Mouse (Mus musculus) heart, embryonic 15.5 days (tissue): ENCODE data around the gene Chpf. TPM values are rescaled to one million over a fixed set of nuclear protein-coding genes. Genes with fewer than 3 reads are reported as not detected.

Source experiments
- ATAC-seq: fragments of 200-750 bp; cut with Nextera tagmentation; replicated peaks from 2 replicates; pipeline ENCODE4 v1.8.0; 2017; ENCODE audit warnings: low read depth, moderate TSS enrichment; ENCODE audit not compliant: insufficient number of reproducible peaks, insufficient read depth, low FRiP score
- H3K27ac ChIP-seq: fragments of 300-500 bp; sonication (generic); 2 replicates; pipeline ENCODE4 v1.5.1; 2015; ENCODE audit warnings: mild to moderate bottlenecking, inconsistent platforms
- H3K27me3 ChIP-seq: fragments of 300-500 bp; sonication (generic); 2 replicates; pipeline ENCODE4 v1.6.1; 2015; ENCODE audit warnings: inconsistent platforms
- H3K36me3 ChIP-seq: fragments of 300-500 bp; sonication (generic); 2 replicates; pipeline ENCODE4 v1.6.1; 2015; ENCODE audit warnings: mild to moderate bottlenecking, inconsistent platforms
- H3K4me1 ChIP-seq: fragments of 300-500 bp; sonication (generic); replicated peaks from 2 replicates; pipeline ENCODE4 v1.6.1; 2015; ENCODE audit warnings: inconsistent platforms
- H3K4me2 ChIP-seq: fragments of 300-500 bp; sonication (generic); 2 replicates; pipeline ENCODE4 v1.6.1; 2015; ENCODE audit warnings: inconsistent platforms, mild to moderate bottlenecking, moderate library complexity
- H3K4me3 ChIP-seq: fragments of 300-500 bp; sonication (generic); 2 replicates; pipeline ENCODE4 v1.5.1; 2015; ENCODE audit warnings: mild to moderate bottlenecking, inconsistent platforms
- H3K9ac ChIP-seq: fragments of 300-500 bp; sonication (generic); 2 replicates; pipeline ENCODE4 v1.6.1; 2015; ENCODE audit warnings: mild to moderate bottlenecking, inconsistent platforms
- H3K9me3 ChIP-seq: fragments of 300-500 bp; sonication (generic); replicated peaks from 2 replicates; pipeline ENCODE4 v1.6.1; 2016; ENCODE audit warnings: inconsistent platforms
- WGBS: fragments of 180-500 bp; shearing (Covaris S2); methylation state at CpG from one replicate; pipeline ENCODE4 v1.1.7; 2015; ENCODE audit warnings: mixed read lengths; 5-methylcytosine and 5-hydroxymethylcytosine counted together
- polyA plus RNA-seq: library from polyadenylated mRNA; unstranded; fragments of >200 nt; fragmentation: Nextera tagmentation; extraction: Ambion mirVana; gene quantifications from 2 replicates; pipeline ENCODE4 v1.2.1, GENCODE M21; 2015

Chpf gene
- polyA plus RNA-seq, 1 experiment from 2014 or later: 23.9 TPM

GRCm38 (mm10) chr1:75494878-75495548 is 15.9 kb upstream of the Chpf start:
- no peaks in the 10 kb centered on the region for H3K4me1 ChIP-seq
- H3K4me2 ChIP-seq: no peak overlapping the region
- H3K9ac ChIP-seq: no peak overlapping the region
- no peak overlapping the region for H3K27ac ChIP-seq
- H3K4me3 ChIP-seq: no peak overlapping the region
- H3K9me3 ChIP-seq: no peaks in the 10 kb centered on the region
- no peak; the same call in 1 of the 2 replicates for ATAC-seq
- peaks cover 3% of the 10 kb centered on the region; the same call in 1 of the 2 replicates for H3K27me3 ChIP-seq
- peaks cover 95% of the 10 kb centered on the region for H3K36me3 ChIP-seq
- WGBS: 65% methylated on average over 12 of the region's 12 CpGs

GRCm38 (mm10) chr1:75492579-75493170 is 13.6 kb upstream of the Chpf start:
- WGBS: 61% methylated on average over 24 of the region's 24 CpGs
- ATAC-seq: no peak

GRCm38 (mm10) chr1:75490785-75491551 is 11.9 kb upstream of the Chpf start:
- Histone ChIP-seq H3K4me3 (no peak overlapping the region), H3K4me1 (peaks cover 21% of the 10 kb centered on the region), H3K36me3 (peaks cover 82% of the 10 kb centered on the region), H3K9me3 (no peaks in the 10 kb centered on the region), H3K9ac (no peak overlapping the region), H3K4me2 (no peak overlapping the region), H3K27me3 (peaks cover 35% of the 10 kb centered on the region), H3K27ac (no peak overlapping the region)
- WGBS: 81% methylated on average over 34 of the region's 34 CpGs
- ATAC-seq: no peak

More at GRCm38 (mm10) chr1:75492579-75493170, 13.6 kb upstream of the Chpf start:
- Histone ChIP-seq H3K9me3 (no peaks in the 10 kb centered on the region), H3K36me3 (peaks cover 87% of the 10 kb centered on the region), H3K27ac (no peak overlapping the region), H3K4me2 (no peak overlapping the region), H3K4me3 (no peak overlapping the region), H3K27me3 (peaks cover 18% of the 10 kb centered on the region), H3K4me1 (peaks cover 11% of the 10 kb centered on the region), H3K9ac (no peak overlapping the region)

DNA sequence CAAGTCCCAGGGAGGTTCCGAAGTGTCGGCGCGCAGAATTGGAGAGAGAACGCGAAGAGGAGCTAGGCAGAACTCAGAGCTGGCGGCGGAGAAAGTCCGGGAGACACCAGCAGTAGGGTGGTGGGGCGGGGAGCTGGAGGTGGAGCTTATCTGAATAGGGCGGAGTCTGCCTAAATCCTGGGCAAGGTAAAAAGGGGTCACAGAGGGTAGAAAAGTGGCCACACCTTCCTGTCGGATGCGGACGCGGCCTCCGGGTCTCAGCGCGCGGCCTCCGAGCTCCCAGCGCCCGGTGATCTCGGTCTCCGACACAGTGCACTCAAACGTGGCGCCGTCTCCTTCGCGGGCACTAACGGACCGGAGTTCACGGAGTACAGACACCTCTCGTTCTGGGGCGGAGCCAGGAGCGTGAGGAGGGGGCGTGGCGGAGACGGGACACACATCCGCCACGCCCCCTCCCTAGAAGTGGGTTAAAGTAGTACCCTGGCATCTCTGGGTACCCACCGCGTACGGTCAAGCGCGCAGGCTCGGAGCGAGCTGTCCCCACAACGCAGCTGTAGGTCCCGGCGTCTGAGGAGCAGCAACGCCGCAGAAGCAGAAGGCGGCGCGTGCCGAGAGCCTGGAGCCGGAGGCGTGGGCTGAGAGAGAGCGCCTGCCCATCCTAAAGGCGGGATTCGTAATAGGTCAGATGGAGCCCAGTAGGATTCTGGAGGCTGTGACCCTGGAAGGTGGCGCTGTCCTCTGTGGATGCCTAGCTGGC is 8.5 kb upstream of the Chpf start:
- Histone ChIP-seq H3K4me1 (peaks cover 24% of the 10 kb centered on the region), H3K9me3 (no peaks in the 10 kb centered on the region), H3K27me3 (peaks cover 68% of the 10 kb centered on the region), H3K9ac (0 out of 2 replicates have a peak overlapping the region, but pooled peaks have one; percentile 24), H3K4me3 (peak overlapping the region; percentile 46), H3K36me3 (peaks cover 65% of the 10 kb centered on the region), H3K4me2 (peak overlapping the region; percentile 75), H3K27ac (no peak overlapping the region)
- WGBS: 3% methylated on average over 62 of the region's 62 CpGs
- peak; percentile 43 for ATAC-seq

GRCm38 (mm10) chr1:75487040-75487404 is 7.9 kb upstream of the Chpf start:
- Histone ChIP-seq H3K4me3 (peak overlapping the region; percentile 46), H3K9me3 (no peaks in the 10 kb centered on the region), H3K4me2 (peak overlapping the region; percentile 75), H3K9ac (no peak overlapping the region), H3K27me3 (peaks cover 72% of the 10 kb centered on the region), H3K36me3 (peaks cover 59% of the 10 kb centered on the region), H3K27ac (no peak overlapping the region), H3K4me1 (peaks cover 24% of the 10 kb centered on the region)
- no peak for ATAC-seq
- 21% methylated on average over 13 of the region's 13 CpGs for WGBS

GRCm38 (mm10) chr1:75486561-75486960 is 7.5 kb upstream of the Chpf start:
- Histone ChIP-seq H3K9ac (no peak overlapping the region), H3K36me3 (peaks cover 54% of the 10 kb centered on the region), H3K4me3 (no peak overlapping the region), H3K4me2 (peak overlapping the region; percentile 75; the same call in 1 of the 2 replicates), H3K9me3 (no peaks in the 10 kb centered on the region), H3K27me3 (peaks cover 74% of the 10 kb centered on the region), H3K4me1 (peaks cover 24% of the 10 kb centered on the region), H3K27ac (no peak overlapping the region)
- no peak for ATAC-seq
- 35% methylated on average over 24 of the region's 24 CpGs for WGBS

DNA sequence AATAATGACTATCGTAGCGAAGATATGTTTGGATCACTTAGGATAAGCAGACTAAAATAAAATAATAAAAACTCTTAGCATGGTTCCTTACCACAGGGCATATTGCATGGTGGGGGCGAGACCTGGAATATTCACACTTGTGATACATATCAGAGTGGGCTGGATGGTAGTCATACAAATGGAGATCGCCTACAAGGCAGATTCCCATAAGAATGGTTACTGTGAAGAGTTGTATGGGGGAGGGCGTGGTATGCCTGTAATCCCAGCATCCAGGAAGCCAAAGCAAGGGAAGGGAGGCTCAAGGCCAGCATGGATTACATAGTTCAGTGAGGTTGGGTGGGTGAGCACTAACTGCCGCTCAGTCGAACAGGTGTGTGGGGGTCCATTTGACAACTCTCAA is 1.6 kb upstream of the Chpf start:
- H3K27ac ChIP-seq: no peak overlapping the region
- 82% methylated on average over 7 of the region's 7 CpGs for WGBS
- H3K36me3 ChIP-seq: peaks cover 14% of the 10 kb centered on the region
- no peak overlapping the region for H3K4me3 ChIP-seq
- no peak overlapping the region for H3K4me2 ChIP-seq
- no peak overlapping the region for H3K9ac ChIP-seq
- H3K4me1 ChIP-seq: peaks cover 30% of the 10 kb centered on the region
- ATAC-seq: no peak
- peaks cover 76% of the 10 kb centered on the region for H3K27me3 ChIP-seq
- H3K9me3 ChIP-seq: no peaks in the 10 kb centered on the region

- Histone ChIP-seq H3K4me1 (peaks cover 30% of the 10 kb centered on the region), H3K27ac (no peak overlapping the region), H3K4me3 (peak overlapping the region; percentile 85), H3K36me3 (peaks cover 14% of the 10 kb centered on the region), H3K9me3 (no peaks in the 10 kb centered on the region), H3K4me2 (peak overlapping the region; percentile 91), H3K9ac (no peak overlapping the region), H3K27me3 (peaks cover 76% of the 10 kb centered on the region)
- no peak for ATAC-seq
- 24% methylated on average over 13 of the region's 13 CpGs for WGBS
Measured at GRCm38 (mm10) chr1:75480036-75480435, 929 bp upstream of the Chpf start.

DNA sequence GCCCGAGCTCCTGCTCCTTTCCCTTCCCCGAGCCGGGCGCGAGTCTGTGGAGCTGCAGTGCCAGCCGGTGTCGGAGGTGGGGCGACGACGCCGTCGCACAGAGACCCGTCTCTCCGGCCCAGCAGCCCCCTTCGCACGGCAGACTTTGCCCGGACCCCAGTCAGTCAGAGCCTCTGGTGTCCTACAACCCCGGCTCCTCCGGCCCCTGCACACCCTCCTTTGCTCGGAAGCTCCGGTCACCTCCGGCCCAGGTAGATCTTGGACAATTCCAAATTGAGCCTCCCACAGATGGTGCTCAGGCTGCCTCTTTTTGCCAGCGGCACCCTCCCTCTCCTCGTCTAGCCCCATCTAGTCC is 505 bp upstream of the Chpf start:
- H3K4me3 ChIP-seq: peak overlapping the region; percentile 85
- H3K9ac ChIP-seq: no peak overlapping the region
- peaks cover 30% of the 10 kb centered on the region for H3K4me1 ChIP-seq
- ATAC-seq: no peak
- peaks cover 17% of the 10 kb centered on the region for H3K36me3 ChIP-seq
- H3K27me3 ChIP-seq: peaks cover 76% of the 10 kb centered on the region
- H3K9me3 ChIP-seq: no peaks in the 10 kb centered on the region
- H3K27ac ChIP-seq: peak overlapping the region; percentile 92; the same call in 1 of the 2 replicates
- WGBS: 2% methylated on average over 21 of the region's 24 CpGs
- H3K4me2 ChIP-seq: peak overlapping the region; percentile 91

DNA sequence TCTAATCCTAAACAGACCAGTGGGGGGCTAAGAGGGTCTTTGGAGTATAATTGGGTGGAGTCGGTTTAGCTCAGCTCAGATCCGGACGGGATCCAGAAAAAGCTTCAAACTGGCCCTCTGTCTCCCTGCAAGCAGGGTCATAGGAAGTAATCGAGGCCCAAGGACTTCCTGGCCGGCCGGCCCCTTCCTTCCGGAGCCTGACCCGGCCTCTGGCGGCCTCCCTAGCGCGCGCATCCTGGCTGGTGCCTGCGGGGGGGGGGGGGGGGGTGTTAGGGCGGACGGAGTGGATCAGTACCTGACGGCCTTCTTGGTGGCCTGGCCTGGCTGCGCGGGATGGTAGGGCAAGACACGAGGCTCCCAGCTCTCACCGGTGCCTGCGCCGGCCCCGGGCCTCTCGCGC is 610 bp downstream of the Chpf start:
- no peaks in the 10 kb centered on the region for H3K9me3 ChIP-seq
- under 1% methylated on average over 19 of the region's 25 CpGs for WGBS
- H3K4me2 ChIP-seq: peak overlapping the region; percentile 91
- peaks cover 22% of the 10 kb centered on the region for H3K36me3 ChIP-seq
- H3K27me3 ChIP-seq: peaks cover 70% of the 10 kb centered on the region
- H3K4me1 ChIP-seq: peaks cover 30% of the 10 kb centered on the region
- peak overlapping the region; percentile 92 for H3K27ac ChIP-seq
- ATAC-seq: no peak; the same call in 1 of the 2 replicates
- peak overlapping the region; percentile 74 for H3K9ac ChIP-seq
- H3K4me3 ChIP-seq: peak overlapping the region; percentile 85

- peak overlapping the region; percentile 85 for H3K4me3 ChIP-seq
- peaks cover 22% of the 10 kb centered on the region for H3K36me3 ChIP-seq
- no peak for ATAC-seq
- H3K27me3 ChIP-seq: peaks cover 70% of the 10 kb centered on the region
- WGBS: 48% methylated on average over 3 of the region's 3 CpGs
- no peak overlapping the region for H3K9ac ChIP-seq
- peak overlapping the region; percentile 91 for H3K4me2 ChIP-seq
- H3K4me1 ChIP-seq: peaks cover 30% of the 10 kb centered on the region
- H3K9me3 ChIP-seq: no peaks in the 10 kb centered on the region
- H3K27ac ChIP-seq: no peak overlapping the region
Measured at GRCm38 (mm10) chr1:75477966-75478290, 1.2 kb downstream of the Chpf start.
